Mouse (Mus musculus): Measurements from ENCODE around the gene Arid1b. TPM values are rescaled to one million over a fixed set of nuclear protein-coding genes. Genes with fewer than 3 reads are reported as not detected.

The Arid1b gene
- polyA plus RNA-seq, 1 experiment from 2014 or later: 2.2 TPM

DNA sequence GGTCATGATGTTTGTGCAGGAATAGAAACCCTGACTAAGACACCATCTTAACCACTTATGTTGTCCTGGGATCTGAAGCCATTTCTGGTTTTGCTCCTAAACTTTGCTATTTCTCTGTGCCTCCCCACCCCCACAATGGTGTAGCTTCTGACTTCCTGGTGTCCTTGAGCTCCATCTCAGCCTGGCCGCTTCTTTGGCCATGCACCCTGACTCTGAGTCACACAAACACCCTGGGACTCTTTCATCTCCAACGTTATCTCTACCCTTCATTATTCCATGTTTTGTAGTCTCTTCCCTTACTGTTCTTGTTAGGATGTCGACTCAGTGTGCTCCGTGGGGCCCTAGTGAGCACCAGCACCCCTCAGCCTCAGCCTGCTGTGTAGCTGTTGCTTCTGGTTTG lies 78.4 kb downstream of the Arid1b start:
- H3K27ac ChIP-seq (ENCODE audit: low read depth): no peak overlapping the region
- H3K4me1 ChIP-seq (ENCODE audit: insufficient read depth): peaks cover 16% of the 10 kb centered on the region; the same call in 1 of the 2 replicates
- no peak overlapping the region for H3K4me3 ChIP-seq (ENCODE audit: low read depth, low read length)
- no peaks in the 10 kb centered on the region for H3K9me3 ChIP-seq (ENCODE audit: low read length)
- H3K4me2 ChIP-seq (ENCODE audit: low read depth, low read length): no peak overlapping the region
- H3K36me3 ChIP-seq (replicated peaks; ENCODE audit: insufficient read depth, low read length): no peaks in the 10 kb centered on the region; the same call in 1 of the 2 replicates
- TF ChIP-seq CTCF (IDR thresholded peaks at IDR 0.05; ENCODE audit: low read depth): no peak
- TF ChIP-seq EP300 (IDR thresholded peaks at IDR 0.05; ENCODE audit: low read depth): no peak
- H3K9ac ChIP-seq (replicated peaks): no peak overlapping the region
- WGBS (ENCODE audit: insufficient replicate concordance): 67% methylated on average over 4 of the region's 4 CpGs
- DNase-seq: no peak
- no peak for ATAC-seq
- no peaks in the 10 kb centered on the region for H3K27me3 ChIP-seq (ENCODE audit: insufficient read depth, low read length)

DNA sequence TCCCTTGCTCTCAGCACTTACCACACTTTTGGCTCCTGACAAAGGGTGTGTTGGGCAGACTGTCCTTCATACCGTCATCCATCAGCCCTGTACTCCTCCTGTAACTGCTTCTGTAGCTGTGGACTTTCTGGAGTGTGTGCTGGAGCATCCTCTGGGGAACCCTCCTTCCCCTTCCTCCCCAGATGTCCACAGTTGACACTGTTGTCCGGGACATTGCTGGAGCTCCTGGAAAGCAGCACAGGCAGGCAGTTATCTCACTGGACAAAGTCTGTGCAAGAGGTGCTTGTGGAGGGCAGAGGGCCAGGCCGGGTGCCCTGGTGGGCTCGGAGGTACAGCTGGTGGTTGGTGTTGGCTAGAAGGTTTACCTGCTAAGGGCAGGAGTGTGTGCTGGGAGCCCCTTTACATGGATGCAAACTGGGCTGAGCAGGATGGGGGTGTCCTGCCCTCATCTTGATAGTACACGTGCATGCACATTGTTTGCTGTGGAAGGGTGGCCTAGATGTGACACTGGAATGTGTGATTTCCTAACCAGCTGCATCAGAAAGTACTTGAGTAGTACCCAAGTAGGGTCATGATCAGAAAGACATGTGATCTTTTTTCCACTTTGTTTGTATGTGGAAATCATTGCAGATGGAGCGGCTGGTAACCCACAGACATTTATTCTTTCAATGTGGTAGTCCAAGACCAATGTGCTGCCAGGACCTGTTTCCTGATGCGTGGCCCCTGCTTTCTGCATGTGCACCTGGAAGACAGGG lies 80.8 kb downstream of the Arid1b start:
- ATAC-seq: peak; percentile 48; the same call in 1 of the 2 replicates
- WGBS (ENCODE audit: insufficient replicate concordance): 69% methylated on average over 7 of the region's 7 CpGs
- H3K4me3 ChIP-seq (ENCODE audit: low read depth, low read length): no peak overlapping the region
- no peak for TF ChIP-seq EP300 (IDR thresholded peaks at IDR 0.05; ENCODE audit: low read depth)
- no peak for TF ChIP-seq CTCF (IDR thresholded peaks at IDR 0.05; ENCODE audit: low read depth)
- H3K4me1 ChIP-seq (ENCODE audit: insufficient read depth): peaks cover 21% of the 10 kb centered on the region
- no peaks in the 10 kb centered on the region for H3K9me3 ChIP-seq (ENCODE audit: low read length)
- H3K4me2 ChIP-seq (ENCODE audit: low read depth, low read length): no peak overlapping the region
- DNase-seq: no peak
- H3K36me3 ChIP-seq (replicated peaks; ENCODE audit: insufficient read depth, low read length): no peaks in the 10 kb centered on the region; the same call in 1 of the 2 replicates
- no peak overlapping the region for H3K9ac ChIP-seq (replicated peaks)
- no peaks in the 10 kb centered on the region for H3K27me3 ChIP-seq (ENCODE audit: insufficient read depth, low read length)
- no peak overlapping the region for H3K27ac ChIP-seq (ENCODE audit: low read depth)

DNA sequence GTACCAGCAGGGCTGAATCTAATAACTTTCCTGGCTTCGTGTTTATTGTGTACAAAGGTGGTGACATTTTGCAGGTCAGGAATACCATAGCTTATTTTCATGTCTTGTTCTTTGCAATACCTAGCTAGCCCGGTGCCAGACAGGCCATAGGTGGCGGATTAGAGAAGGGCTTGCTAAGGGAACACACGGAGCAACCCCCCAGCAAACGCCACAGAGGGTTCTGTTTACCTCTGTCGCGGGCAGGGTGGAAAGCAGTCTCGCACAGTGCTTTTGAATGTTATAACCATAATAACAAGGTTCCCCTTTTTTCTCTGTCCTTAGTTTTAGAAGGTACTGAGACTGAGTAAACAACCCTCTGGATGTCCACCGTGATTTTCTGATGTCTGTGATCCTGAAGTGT lies 83.9 kb downstream of the Arid1b start:
- Histone ChIP-seq H3K27ac (ENCODE audit: low read depth) (peak overlapping the region; percentile 60), H3K4me3 (ENCODE audit: low read depth, low read length) (no peak overlapping the region), H3K4me1 (ENCODE audit: insufficient read depth) (peaks cover 37% of the 10 kb centered on the region), H3K9ac (replicated peaks) (no peak overlapping the region), H3K27me3 (ENCODE audit: insufficient read depth, low read length) (no peaks in the 10 kb centered on the region), H3K36me3 (replicated peaks; ENCODE audit: insufficient read depth, low read length) (no peaks in the 10 kb centered on the region), H3K9me3 (ENCODE audit: low read length) (no peaks in the 10 kb centered on the region), H3K4me2 (ENCODE audit: low read depth, low read length) (no peak overlapping the region)
- 48% methylated on average over 9 of the region's 9 CpGs for WGBS (ENCODE audit: insufficient replicate concordance)
- no peak for TF ChIP-seq CTCF (IDR thresholded peaks at IDR 0.05; ENCODE audit: low read depth)
- TF ChIP-seq EP300 (IDR thresholded peaks at IDR 0.05; ENCODE audit: low read depth): no peak
- DNase-seq (no peak), ATAC-seq (0 out of 2 replicates have a peak, but pooled peaks have one; percentile 19)

- no peaks in the 10 kb centered on the region for H3K36me3 ChIP-seq (replicated peaks; ENCODE audit: insufficient read depth, low read length)
- 67% methylated on average over 5 of the region's 5 CpGs for WGBS (ENCODE audit: insufficient replicate concordance)
- DNase-seq (no peak), ATAC-seq (peak; percentile 65)
- H3K4me3 ChIP-seq (ENCODE audit: low read depth, low read length): no peak overlapping the region
- H3K9me3 ChIP-seq (ENCODE audit: low read length): no peaks in the 10 kb centered on the region
- H3K27me3 ChIP-seq (ENCODE audit: insufficient read depth, low read length): no peaks in the 10 kb centered on the region
- no peak overlapping the region for H3K4me2 ChIP-seq (ENCODE audit: low read depth, low read length)
- H3K27ac ChIP-seq (ENCODE audit: low read depth): peak overlapping the region; percentile 60
- no peak for TF ChIP-seq CTCF (IDR thresholded peaks at IDR 0.05; ENCODE audit: low read depth)
- TF ChIP-seq EP300 (IDR thresholded peaks at IDR 0.05; ENCODE audit: low read depth): no peak
- no peak overlapping the region for H3K9ac ChIP-seq (replicated peaks)
- H3K4me1 ChIP-seq (ENCODE audit: insufficient read depth): peaks cover 37% of the 10 kb centered on the region
These were observed 84.4 kb downstream of the Arid1b start for GRCm38 (mm10) chr17:5078576-5078975.

GRCm38 (mm10) chr17:5080884-5081419 lies 86.8 kb downstream of the Arid1b start:
- 0 out of 2 replicates have a peak overlapping the region, but pooled peaks have one; percentile 44 for H3K27ac ChIP-seq (ENCODE audit: low read depth)
- WGBS (ENCODE audit: insufficient replicate concordance): 30% methylated on average over 12 of the region's 12 CpGs

GRCm38 (mm10) chr17:5082274-5082673 lies 88.1 kb downstream of the Arid1b start:
- H3K9me3 ChIP-seq (ENCODE audit: low read length): no peaks in the 10 kb centered on the region
- H3K4me2 ChIP-seq (ENCODE audit: low read depth, low read length): no peak overlapping the region
- H3K36me3 ChIP-seq (replicated peaks; ENCODE audit: insufficient read depth, low read length): no peaks in the 10 kb centered on the region
- 0 out of 2 replicates have a peak overlapping the region, but pooled peaks have one; percentile 13 for H3K27ac ChIP-seq (ENCODE audit: low read depth)
- H3K27me3 ChIP-seq (ENCODE audit: insufficient read depth, low read length): no peaks in the 10 kb centered on the region
- DNase-seq: no peak
- H3K9ac ChIP-seq (replicated peaks): no peak overlapping the region
- ATAC-seq: no peak
- H3K4me1 ChIP-seq (ENCODE audit: insufficient read depth): peaks cover 49% of the 10 kb centered on the region
- H3K4me3 ChIP-seq (ENCODE audit: low read depth, low read length): no peak overlapping the region
- TF ChIP-seq CTCF (IDR thresholded peaks at IDR 0.05; ENCODE audit: low read depth) (no peak), EP300 (IDR thresholded peaks at IDR 0.05; ENCODE audit: low read depth) (no peak)
- 82% methylated on average over 8 of the region's 8 CpGs for WGBS (ENCODE audit: insufficient replicate concordance)

More at GRCm38 (mm10) chr17:5080884-5081419, 86.8 kb downstream of the Arid1b start:
- ATAC-seq (peak; percentile 43), DNase-seq (no peak)
- H3K27me3 ChIP-seq (ENCODE audit: insufficient read depth, low read length): no peaks in the 10 kb centered on the region
- no peak overlapping the region for H3K4me2 ChIP-seq (ENCODE audit: low read depth, low read length)
- no peak overlapping the region; the same call in 1 of the 2 replicates for H3K9ac ChIP-seq (replicated peaks)
- H3K4me1 ChIP-seq (ENCODE audit: insufficient read depth): peaks cover 48% of the 10 kb centered on the region
- TF ChIP-seq EP300 (IDR thresholded peaks at IDR 0.05; ENCODE audit: low read depth): no peak
- no peak for TF ChIP-seq CTCF (IDR thresholded peaks at IDR 0.05; ENCODE audit: low read depth)
- H3K36me3 ChIP-seq (replicated peaks; ENCODE audit: insufficient read depth, low read length): no peaks in the 10 kb centered on the region
- H3K4me3 ChIP-seq (ENCODE audit: low read depth, low read length): no peak overlapping the region
- no peaks in the 10 kb centered on the region for H3K9me3 ChIP-seq (ENCODE audit: low read length)

Measured in liver, postnatal 0 days (tissue).